Mouse (Mus musculus) ovary, adult 10 weeks (tissue): Measurements from ENCODE around the gene Arf5. TPM values are rescaled to one million over a fixed set of nuclear protein-coding genes. Genes with fewer than 3 reads are reported as not detected.

Experiments
- polyA plus RNA-seq: library from polyadenylated mRNA; stranded (reverse); fragments of 350-450 nt; fragmentation: Illumina TruSeq; extraction: RNeasy Lipid Tissue Mini Kit (QIAGEN cat#74804); gene quantifications from one replicate; pipeline ENCODE4 v1.2.3, GENCODE M21; 2014

The Arf5 gene
- 23.9 TPM for polyA plus RNA-seq

GRCm38 (mm10) chr6:28423313-28423712 lies at the start of gene Arf5:
Gene Arf5 (plus strand): TSS chr6:28423560.

GRCm38 (mm10) chr6:28397681-28398203 lies 25.6 kb upstream of the Arf5 start, which contains the start of gene Zfp800:
Gene Zfp800 (minus strand): TSS chr6:28398005.

GRCm38 (mm10) chr6:28427096-28427839 lies 3.9 kb downstream of the Arf5 start, which contains the start of gene Fscn3:
Gene Fscn3 (plus strand): TSS chr6:28427789.

GRCm38 (mm10) chr6:28428290-28428689 lies 4.9 kb downstream of the Arf5 start, which contains the start of gene Gcc1:
Gene Gcc1 (minus strand): TSS chr6:28428390.

GRCm38 (mm10) chr6:28449253-28449652 lies 25.9 kb downstream of the Arf5 start, which contains the start of gene Pax4:
Gene Pax4 (minus strand): TSS chr6:28449353.

GRCm38 (mm10) chr6:28474839-28475238 lies 51.5 kb downstream of the Arf5 start, which contains the start of gene Snd1:
Gene Snd1 (plus strand): TSS chr6:28475139.

Other genes with a start within 250 kb of the Arf5 start
- gene Zfp800, start 25.6 kb upstream of the Arf5 start, polyA plus RNA-seq = 88.9 TPM
- not detected for gene Fscn3, start 4.2 kb downstream of the Arf5 start, polyA plus RNA-seq
- gene Gcc1, start 4.8 kb downstream of the Arf5 start, polyA plus RNA-seq = 12.7 TPM
- not detected for gene Pax4, start 25.8 kb downstream of the Arf5 start, polyA plus RNA-seq
- 25.0 TPM for gene Snd1, start 51.6 kb downstream of the Arf5 start, polyA plus RNA-seq